Mouse (Mus musculus) megakaryocyte-erythroid progenitor cell, adult 5-6 weeks (primary cell): ENCODE data around the gene Ppara. TPM values are rescaled to one million over a fixed set of nuclear protein-coding genes. Genes with fewer than 3 reads are reported as not detected.

Experiments
- ATAC-seq: replicated peaks from 2 replicates; pipeline ENCODE4 v1.8.0; 2016; ENCODE audit warnings: mild to moderate bottlenecking, inconsistent platforms; ENCODE audit not compliant: severe bottlenecking, poor library complexity, low FRiP score, low TSS enrichment
- total RNA-seq, 2 experiments: library from RNA; stranded (forward) in 1 of 2; stranded (reverse) in 1 of 2; fragments of 200-1000, 215-1000 nt in 1 of 2; fragments of >200 nt in 1 of 2; fragmentation: Nextera tagmentation in 1 of 2; gene quantifications; 2 replicates each; pipeline ENCODE4 v1.2.3; 2014 to 2017

The Ppara gene
- total RNA-seq (2014; fragmentation: Nextera tagmentation) (not detected in 2 replicates), total RNA-seq (2017) (not detected in 2 replicates)

DNA sequence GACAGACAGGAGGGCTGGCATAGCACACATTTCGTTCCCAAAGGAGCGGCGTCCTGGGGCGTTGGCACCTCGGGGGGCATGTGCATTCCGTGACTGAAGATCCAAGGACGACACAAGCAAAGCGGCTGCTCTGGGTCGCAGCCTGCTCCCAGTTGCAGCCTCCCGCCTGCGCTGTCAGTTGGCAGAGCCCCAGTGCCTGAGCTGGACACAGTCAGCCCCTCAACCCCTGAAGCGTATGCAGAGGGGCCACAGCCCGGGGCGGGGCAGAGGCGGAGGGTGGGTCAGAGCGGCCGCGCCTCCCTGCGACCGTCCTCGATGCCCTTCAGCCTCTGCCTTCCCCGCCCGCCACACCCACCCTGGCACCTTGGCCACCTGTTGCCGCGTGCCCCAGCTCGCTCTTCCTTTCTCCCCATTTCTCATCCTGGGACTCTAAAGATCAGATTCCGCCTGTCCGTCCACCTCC lies at the start of gene Ppara:
Gene Ppara (plus strand): TSS at position 413 of the 463 bp plus-strand sequence.
- peak; percentile 27; the same call in 1 of the 2 replicates for ATAC-seq

GRCm38 (mm10) chr15:85686641-85687395 lies 48.0 kb upstream of the Ppara start:
- ATAC-seq = no peak

GRCm38 (mm10) chr15:85687630-85688410 lies 47.0 kb upstream of the Ppara start:
- no peak for ATAC-seq

- no peak for ATAC-seq
Measured at GRCm38 (mm10) chr15:85688734-85689133, 46.0 kb upstream of the Ppara start.

DNA sequence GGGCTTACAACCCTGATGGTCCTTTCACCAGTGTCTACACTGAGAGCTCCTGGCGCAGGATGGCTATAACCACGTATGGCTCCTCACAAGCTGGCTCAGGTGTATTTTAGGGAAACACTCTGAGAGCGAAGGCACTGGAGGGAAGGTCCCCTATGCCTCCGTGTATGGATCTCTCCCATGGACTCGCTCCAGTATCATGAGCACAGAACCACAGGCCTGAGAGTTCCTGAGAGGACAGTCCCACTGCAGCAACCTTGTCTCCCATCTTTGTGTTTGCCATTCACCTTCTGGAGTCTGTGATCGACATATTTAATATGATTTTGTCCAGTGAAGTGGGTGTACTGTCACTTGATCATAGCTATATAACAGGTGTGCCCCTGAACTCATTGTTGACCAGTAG lies 45.3 kb upstream of the Ppara start:
- ATAC-seq = no peak

GRCm38 (mm10) chr15:85690058-85690457 lies 44.7 kb upstream of the Ppara start:
- ATAC-seq = no peak

DNA sequence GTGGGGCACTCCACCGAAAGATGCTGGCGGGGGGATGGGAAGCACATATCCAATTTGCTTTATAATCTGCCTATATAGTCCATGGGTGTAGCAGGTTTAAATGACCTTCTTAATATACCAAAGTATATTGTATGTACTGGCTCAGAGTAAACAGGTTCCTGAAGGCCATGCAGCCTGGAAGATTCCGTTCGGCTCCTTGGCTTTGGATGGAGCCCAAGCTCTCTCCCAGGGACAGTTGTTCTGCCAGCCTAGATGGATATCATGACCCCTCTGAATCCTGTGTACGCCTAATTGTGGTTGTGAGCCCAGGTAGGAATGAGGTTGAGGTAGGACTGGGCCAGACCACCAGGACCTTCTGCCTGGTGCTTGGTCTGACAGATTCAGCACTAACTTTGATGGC lies 43.9 kb upstream of the Ppara start:
- no peak for ATAC-seq

DNA sequence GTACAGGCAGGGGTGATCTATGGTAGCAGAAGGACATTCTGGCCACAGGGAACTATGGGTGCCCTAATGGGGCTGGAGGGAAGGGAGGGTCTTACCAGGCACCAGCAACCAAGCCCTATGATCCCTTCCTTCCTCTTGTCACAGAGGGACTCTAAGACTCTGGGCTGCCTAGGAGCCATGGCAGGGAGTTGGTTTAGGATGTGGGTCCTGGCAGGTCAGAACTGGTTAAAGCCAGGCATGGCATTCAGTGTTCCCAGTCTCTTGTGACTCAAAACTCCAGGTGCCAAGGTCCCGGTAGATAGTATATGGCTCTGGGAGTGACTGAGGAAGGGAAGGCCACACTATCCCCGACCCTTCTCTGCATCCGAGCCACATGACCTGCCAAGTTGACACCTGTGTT lies 41.7 kb upstream of the Ppara start:
- no peak for ATAC-seq

- ATAC-seq = no peak
Measured at GRCm38 (mm10) chr15:85693819-85694218, 41.0 kb upstream of the Ppara start.

- no peak for ATAC-seq
Measured at GRCm38 (mm10) chr15:85694379-85694778, 40.4 kb upstream of the Ppara start.

DNA sequence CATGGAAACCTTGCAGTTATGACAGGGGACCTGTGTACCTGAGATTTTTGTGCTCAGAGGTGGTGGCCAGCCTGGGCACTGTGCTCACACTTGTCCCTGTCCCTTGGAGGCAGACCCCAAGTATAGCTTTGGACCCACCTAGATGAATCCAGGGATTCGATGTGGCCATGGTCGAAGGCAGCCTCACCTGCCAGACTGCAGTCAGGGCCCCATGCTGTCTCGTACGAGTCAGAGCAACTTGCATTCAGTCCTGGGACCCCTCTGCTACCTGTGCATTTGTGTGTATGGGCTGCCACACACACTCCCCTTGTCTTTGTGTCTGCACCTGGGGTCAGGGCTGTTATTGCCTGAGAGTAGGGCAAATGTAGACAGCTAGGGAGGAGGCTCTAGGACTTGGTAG lies 39.5 kb upstream of the Ppara start:
- no peak for ATAC-seq

GRCm38 (mm10) chr15:85698345-85699034 lies 36.3 kb upstream of the Ppara start:
- 0 out of 2 replicates have a peak, but pooled peaks have one; percentile 19 for ATAC-seq

DNA sequence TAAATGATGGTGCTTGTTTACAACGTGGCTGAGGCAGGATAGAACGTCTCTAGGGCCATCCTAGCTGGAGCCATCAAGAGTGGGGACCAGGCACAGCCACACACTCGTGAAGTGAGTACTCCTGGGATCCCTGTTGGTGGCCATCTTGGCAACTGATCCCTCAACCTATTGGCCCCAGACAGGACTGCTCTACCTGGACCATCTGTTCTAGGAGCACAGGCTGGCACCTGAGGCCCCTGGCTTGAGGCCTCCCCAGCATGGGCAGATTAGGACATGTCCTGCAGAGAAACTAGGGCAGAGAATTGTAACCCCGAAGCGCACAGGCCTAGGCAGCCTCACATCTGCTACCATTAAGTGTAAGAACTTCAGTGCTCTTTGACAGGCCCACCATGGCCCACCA lies 35.3 kb upstream of the Ppara start:
- ATAC-seq = no peak

- no peak for ATAC-seq
Measured at GRCm38 (mm10) chr15:85699862-85700501, 34.8 kb upstream of the Ppara start.

DNA sequence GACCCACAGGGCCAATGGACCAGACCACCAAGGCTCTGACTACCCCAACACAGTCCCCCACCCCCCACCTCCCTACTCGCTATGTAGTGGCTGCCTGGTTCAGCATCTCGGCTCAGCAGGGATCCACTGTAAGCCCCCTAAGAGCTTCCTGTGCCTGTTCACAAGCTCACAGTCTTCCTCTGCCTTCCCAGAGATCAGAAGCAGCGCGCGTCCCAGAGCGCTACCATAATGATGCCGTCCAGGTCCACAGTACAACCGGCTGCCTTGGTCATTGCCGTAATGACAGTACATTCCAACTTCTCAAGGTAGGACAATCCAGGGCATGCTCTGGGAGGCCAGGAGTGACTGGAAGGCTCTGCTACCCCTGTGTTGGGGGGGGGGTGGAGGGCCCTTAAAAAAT lies 34.1 kb upstream of the Ppara start:
- no peak for ATAC-seq

DNA sequence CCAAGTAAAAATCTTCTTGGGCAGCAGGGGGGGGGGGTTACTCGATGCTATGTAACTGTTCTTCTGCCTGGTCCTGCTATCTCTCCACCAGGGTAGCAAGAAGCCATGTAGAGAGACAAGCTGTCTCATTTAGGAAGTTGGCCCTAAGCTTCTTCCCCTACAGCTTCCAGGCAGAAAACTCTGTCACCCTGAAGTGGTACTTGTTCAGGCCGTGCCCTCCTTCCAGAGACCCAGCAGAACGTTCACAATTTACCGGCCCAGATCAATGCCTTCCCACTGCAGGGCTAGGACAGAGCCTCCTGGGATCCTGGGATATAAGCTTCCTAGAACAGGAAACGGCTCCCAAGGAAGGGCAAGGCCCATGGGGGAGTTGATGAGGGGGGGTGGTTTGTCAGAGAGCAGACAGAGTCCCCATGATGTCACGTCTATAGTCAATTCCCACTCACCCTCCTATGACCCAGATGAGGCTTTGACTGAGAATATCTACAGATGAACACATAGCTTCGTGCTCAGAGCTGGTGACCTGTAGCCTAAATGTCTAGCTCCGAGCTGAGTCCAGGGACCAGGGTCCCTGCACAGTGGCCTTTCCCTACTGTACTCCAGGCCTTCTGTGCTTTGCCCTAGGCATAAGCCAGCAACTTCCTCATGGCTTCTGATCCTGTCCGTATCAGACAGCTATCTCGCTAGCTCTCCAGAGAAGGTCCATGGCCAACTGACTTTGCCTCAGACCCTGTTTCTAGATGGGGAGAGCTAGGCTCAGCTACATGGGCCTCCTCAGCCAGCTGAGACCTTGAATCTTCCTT lies 33.5 kb upstream of the Ppara start:
- no peak for ATAC-seq

- no peak for ATAC-seq
Measured at GRCm38 (mm10) chr15:85702411-85702951, 32.3 kb upstream of the Ppara start.

DNA sequence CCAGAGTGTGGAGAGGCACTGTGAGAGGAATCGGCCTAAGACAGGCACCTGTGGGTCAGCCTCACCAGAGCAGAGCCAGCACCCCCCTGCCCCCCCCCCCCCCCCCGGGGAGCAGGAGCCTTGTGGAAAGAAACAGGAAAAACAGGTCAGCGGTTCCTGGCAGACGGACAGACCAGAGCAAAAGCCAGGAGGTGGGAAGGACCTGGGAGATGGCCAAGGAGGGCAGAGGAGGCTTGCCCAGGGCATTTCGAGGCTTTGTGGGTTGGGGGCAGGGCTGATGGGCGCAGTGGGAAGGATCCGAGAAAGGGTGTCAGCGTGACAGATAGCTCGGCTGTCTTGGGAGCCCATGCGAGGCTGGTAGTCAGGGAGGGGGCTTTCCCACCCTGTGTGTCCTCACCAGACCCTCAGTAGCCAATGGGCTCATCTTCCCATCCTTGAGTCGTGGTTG lies 31.6 kb upstream of the Ppara start:
- no peak for ATAC-seq
